Mouse (Mus musculus) kidney, adult 2 months (tissue): ENCODE data around the gene Cntfr.

ENCODE experiments used
- CTCF ChIP-seq: fragments of 200-500 bp; conservative IDR thresholded peaks from 2 replicates; pipeline ENCODE4 v1.5.1; 2011; ENCODE audit warnings: low read depth, mild to moderate bottlenecking, control low read depth, low read length, moderate library complexity, mixed read lengths; ENCODE audit not compliant: insufficient read depth, insufficient read length
- POLR2A ChIP-seq: fragments of 200-500 bp; IDR thresholded peaks from one replicate; pipeline ENCODE4 v1.6.1; 2011; ENCODE audit warnings: low read depth, low read length, control low read depth

- no peak for TF ChIP-seq CTCF
- TF ChIP-seq POLR2A: no peak
Observed at GRCm38 (mm10) chr4:41710229-41710628, 13.3 kb upstream of the Cntfr start.
